Mouse (Mus musculus) spleen, postnatal 0 days (tissue): ENCODE results near the gene Pxn. TPM values are rescaled to one million over a fixed set of nuclear protein-coding genes. Genes with fewer than 3 reads are reported as not detected.

Source experiments
- polyA plus RNA-seq: library from polyadenylated mRNA; unstranded; fragments of >200 nt; fragmentation: Nextera tagmentation; extraction: Ambion mirVana; gene quantifications from 2 replicates; pipeline ENCODE4 v1.2.1, GENCODE M21; 2015

The Pxn gene
- 18.6 and 26.8 TPM in 2 replicates for polyA plus RNA-seq

DNA sequence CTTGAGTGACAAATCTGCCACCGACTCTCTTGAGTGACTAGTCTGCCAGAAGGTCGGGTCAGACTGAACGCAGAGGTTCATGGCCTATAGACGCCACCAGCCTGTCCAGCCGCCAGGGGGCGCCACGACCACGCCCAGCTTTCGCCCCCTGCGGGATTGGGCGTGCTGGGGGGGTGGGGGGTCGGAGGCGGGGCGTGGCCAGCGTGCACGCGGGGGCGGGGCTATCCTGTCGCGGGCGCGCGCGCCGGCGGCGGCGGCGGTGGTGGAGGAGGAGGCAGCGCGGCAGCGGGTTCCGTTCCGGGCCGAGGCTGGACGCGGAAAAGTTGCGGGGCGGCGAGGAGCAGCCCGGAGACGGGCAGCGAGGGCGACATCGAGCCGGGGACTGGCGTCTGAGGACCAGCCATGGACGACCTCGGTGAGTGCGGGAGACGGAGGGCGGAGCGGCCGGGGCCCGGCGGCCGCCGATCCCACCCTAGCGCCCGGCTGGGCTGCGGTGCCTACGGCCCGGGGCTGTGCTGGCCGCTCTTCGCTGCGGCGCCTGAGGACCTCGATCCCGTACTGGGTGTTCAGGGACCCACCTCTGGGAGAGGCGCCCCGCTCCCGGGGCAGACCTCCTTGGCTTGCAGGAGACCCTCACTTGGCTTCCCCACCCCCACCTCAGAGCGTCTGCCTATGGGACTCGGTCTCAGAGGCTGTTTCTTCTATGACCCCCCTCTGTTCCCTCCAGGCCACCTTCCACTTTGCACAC lies at the start of gene Pxn:
TSS of gene Pxn (plus strand) at position 223 of the 748 bp plus-strand sequence.

DNA sequence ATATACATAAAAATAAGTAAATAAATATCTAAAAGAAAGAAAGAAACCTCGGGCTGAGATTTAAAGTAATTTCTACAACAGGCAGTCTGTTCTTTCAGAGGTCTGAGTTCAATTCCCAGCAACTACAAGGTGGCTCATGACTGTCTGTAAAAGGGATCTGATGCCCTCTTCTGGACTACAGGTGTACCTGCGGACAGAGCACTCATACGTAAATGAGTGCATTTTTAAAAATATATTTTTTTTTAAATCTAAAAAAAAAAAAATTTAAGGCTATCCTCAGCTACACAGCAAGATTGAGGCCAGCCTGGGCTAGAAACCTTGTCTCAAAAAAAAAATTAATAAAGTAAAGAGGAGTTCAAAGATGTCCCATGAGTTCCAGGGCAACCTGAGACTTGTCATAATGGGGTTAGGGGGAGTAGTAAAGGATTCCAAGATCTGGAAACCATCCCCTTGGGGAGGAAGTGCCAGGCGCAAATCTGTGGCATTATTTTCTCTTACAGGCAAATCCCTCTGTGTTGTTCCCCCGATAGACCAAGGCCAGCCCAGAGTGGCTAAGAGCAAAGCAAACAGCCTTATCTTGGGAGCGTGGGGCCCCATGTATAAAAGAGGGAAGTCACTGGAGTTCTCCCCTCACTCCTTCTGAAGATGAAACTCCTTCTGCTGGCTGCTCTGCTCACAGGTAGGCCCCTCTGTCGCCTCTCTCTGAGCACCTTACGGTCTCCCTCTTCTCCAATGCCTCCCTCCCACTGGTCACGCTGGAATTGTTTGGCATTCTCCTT lies 40.6 kb upstream of the Pxn start, which contains the start of gene Pla2g1b:
TSS of gene Pla2g1b (plus strand) at position 621 of the 779 bp plus-strand sequence.

DNA sequence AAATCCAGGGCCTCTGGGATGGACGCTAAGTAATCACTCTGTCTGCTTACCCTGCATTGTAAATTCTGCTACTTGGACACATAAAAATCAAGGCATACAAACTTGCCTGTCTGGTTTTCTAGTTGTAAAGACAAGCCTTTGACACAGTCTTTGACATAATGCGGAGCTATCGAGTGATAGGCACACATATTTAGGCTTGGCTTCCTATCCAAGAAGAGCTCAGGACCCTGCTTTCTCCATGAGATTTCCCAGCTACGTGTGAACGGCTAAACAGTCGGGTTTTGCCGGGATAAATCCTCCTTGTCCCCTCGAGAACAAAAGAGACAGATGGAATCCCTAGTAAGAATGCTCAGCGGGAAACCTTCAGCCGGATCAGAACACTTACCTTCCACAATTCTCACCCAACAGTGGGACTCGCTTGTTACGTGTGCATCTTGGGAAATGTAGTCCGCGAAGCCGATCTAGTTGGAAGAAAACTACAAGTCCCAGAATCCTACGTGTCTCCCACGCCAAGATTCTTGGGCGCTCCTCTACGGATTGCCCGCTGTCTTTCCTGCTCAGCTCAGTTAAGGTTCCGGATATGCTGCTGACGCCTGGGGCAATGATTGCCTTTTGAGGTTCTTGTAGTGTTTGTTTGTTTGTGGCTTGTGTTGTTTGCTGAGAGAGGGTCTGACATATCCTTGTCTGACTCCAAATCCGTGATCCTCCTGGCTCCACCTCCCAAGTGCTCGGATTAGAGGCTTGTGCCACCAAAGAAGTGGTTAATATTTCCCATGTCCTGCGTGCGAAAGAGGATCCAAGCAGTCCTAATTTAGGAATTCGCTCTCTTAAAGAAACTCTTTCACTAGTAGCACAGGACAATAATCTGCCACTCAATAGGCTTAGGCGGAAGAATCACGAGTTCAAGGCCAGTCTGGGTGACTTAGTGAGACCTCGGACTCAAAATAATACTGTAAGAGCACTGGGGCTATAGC lies 22.2 kb upstream of the Pxn start, which contains the start of gene Sirt4:
TSS of gene Sirt4 (minus strand) at position 779 of the 974 bp plus-strand sequence.

DNA sequence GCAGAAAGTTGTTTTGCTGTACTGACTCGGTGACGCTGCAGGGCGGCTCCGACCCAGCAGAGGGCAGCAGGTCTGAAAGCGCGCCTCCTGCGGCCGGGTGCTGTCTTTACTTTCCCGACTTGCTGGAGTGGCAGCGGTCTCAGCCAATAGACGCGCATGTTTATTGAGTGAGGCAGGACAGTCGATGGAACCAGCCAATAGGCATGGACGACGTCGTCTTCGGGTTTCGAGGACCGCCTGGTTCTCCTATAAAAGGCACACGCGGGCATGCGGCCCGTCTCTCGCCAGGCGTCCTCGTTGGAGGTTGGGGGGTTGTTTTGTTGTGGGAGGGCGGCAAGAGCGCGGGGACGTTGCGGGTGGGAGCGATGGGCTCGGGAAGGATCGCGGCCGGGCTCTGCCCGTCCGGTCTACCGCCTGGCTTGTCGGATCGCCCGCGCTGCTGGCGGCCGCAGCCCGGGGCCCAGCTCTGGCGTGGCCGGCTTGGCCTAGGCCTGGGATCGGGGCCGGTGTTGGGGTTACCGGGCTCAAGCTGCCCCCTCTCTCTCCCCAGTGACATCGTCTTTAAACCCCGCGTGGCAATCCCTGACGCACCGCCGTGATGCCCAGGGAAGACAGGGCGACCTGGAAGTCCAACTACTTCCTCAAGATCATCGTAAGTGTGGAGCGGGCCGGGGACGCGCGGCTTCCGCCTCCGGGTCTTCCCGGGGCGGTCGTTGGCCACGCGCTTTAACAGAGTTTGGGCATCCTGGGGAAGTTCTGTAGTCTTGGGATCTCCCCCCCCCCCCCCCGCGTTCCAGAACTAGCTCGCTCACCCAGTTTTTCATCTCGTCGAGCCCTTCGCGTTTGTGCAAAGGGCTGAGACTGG lies 53.0 kb downstream of the Pxn start, which contains the start of gene Rplp0:
TSS of gene Rplp0 (plus strand) at position 231 of the 865 bp plus-strand sequence.

DNA sequence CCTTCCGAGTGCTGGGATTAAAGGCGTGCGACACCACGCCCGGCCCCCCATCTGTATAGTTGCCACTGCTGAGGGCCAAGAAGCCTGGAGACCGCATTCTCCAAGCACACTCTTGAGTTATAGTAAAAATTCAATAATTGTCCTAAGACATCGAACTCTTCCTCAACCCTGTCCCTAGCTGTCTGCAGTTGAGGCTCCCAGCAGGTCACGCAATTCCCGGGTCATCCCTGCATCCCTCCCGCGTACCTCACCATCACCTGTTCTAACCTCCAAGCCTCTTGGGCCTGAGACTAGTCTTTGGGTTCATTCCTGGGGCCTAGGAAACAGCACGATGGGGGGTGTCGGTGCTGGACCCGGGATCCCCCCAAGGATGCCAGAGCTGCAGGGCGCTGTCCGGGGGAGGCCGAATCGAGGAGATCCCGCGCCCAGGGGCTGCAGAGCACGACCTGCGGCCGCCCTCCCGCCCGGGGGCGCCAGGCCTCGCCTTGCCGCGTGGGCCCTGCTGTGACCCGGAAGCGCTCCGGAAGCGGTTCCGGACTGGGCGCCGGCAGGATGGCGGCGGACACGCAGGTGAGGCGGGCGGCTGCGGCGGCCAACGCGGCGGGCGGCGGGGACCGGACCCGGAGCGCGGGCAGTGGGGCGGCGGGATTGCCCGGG lies 58.4 kb downstream of the Pxn start, which contains the start of gene Gcn1l1:
TSS of gene Gcn1l1 (plus strand) at position 518 of the 657 bp plus-strand sequence.

Other genes starting within 250 kb of the Pxn start
- gene Rnf10, start 233.8 kb upstream of the Pxn start, polyA plus RNA-seq, result 123 and 127 TPM in 2 replicates
- gene Coq5, start 227.0 kb upstream of the Pxn start, polyA plus RNA-seq, result 24.4 and 26.7 TPM in 2 replicates
- gene Dynll1, start 205.7 kb upstream of the Pxn start, polyA plus RNA-seq, result 759 and 787 TPM in 2 replicates
- gene Srsf9, start 179.5 kb upstream of the Pxn start, polyA plus RNA-seq, result 170 and 171 TPM in 2 replicates
- gene Gatc, start 165.5 kb upstream of the Pxn start, polyA plus RNA-seq, result 12.9 and 13.4 TPM in 2 replicates
- 41.3 and 43.6 TPM in 2 replicates for gene Triap1, start 165.5 kb upstream of the Pxn start, polyA plus RNA-seq
- 789 and 831 TPM in 2 replicates for gene Cox6a1, start 157.7 kb upstream of the Pxn start, polyA plus RNA-seq
- 0.71 and 1.1 TPM in 2 replicates for gene Msi1, start 77.1 kb upstream of the Pxn start, polyA plus RNA-seq
- gene Pla2g1b, start 40.4 kb upstream of the Pxn start, polyA plus RNA-seq, result 0.59 and 0.67 TPM in 2 replicates
- 8.4 and 9.7 TPM in 2 replicates for gene Sirt4, start 22.0 kb upstream of the Pxn start, polyA plus RNA-seq
- 1,668 and 1,736 TPM in 2 replicates for gene Rplp0, start 52.8 kb downstream of the Pxn start, polyA plus RNA-seq
- 15.1 and 16.5 TPM in 2 replicates for gene Gcn1l1, start 58.6 kb downstream of the Pxn start, polyA plus RNA-seq
- 16.4 and 17.0 TPM in 2 replicates for gene Rab35, start 125.2 kb downstream of the Pxn start, polyA plus RNA-seq
- gene Bicdl1, start 224.9 kb downstream of the Pxn start, polyA plus RNA-seq, result 4.9 and 7.0 TPM in 2 replicates